Mouse (Mus musculus): ENCODE data around the gene Lrfn3. TPM values are rescaled to one million over a fixed set of nuclear protein-coding genes. Genes with fewer than 3 reads are reported as not detected.

Lrfn3 gene
- 1 to 10 TPM; 4.5 to 7.5 (median 5.6) TPM for total RNA-seq (2022)

- DNase-seq (ENCODE audit: low spot score in 2 of 2): peak in 1 of 2 experiments; percentile 44
Observed at GRCm38 (mm10) chr7:30362652-30363343, at the start of gene Lrfn3. Gene Lrfn3 (minus strand): TSS chr7:30362772.

DNA sequence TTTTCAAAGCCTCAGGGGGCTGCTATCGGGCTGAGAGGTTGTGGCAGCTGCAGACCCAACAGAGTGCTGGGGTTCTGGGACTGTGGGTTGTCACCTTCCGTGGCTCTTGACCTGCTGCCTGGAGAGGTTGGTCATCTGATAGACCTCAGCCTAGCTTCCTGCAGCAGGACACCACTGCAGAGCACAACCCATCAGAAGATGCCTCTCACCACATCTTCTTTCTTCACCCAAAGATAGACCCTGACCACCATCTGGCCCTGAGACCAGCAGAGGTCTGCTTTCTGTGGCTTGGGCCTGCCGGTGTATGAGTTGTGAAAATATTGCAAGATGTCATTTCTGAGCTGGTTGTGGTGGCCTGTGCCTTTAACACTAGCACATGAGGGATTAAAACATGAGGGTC lies 48.5 kb upstream of the Lrfn3 start:
- no peak for DNase-seq (ENCODE audit: low spot score in 2 of 2)

DNA sequence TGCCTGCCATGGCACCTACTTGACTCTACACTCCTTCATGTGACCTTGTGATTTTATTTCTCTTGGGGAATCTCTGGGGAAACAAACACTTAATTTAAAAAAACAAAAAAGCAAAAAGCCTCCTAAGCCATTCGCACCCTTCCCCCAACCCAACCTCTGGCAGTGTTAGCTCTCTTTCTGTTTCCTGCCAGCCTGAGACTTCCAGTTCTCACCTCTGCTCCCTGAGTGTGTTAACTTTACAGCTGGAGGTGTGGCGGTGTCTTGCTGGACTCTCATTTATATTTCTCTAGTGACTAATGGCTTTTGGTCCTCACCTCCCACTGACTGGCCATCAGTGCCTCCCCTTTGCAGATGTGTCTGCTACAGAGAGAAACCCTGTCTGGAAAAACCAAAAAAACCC lies 47.2 kb upstream of the Lrfn3 start:
- DNase-seq (ENCODE audit: low spot score in 2 of 2): no peak

DNA sequence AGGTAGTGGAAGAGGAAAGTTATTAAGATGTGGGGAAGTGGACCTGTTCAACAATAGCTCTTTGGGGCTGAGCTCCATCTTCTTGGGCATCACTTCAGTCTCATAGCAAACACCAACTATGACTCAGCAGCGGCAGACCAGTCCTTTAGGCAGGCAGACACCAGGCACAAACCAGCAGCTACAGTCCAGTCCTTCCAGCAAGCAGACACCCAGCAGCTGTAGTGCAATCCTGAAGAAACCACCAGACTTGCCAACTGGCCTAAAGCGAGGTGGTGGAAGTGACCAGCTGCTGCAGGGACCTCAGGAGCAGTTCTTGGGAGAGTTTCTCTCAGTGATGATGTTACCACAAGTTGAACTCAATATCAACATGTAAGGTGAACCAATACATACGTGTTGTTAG lies 46.1 kb upstream of the Lrfn3 start:
- no peak for DNase-seq (ENCODE audit: low spot score in 2 of 2)

GRCm38 (mm10) chr7:30402343-30402742 lies 39.8 kb upstream of the Lrfn3 start:
- no peak for DNase-seq (ENCODE audit: low spot score in 2 of 2)

DNA sequence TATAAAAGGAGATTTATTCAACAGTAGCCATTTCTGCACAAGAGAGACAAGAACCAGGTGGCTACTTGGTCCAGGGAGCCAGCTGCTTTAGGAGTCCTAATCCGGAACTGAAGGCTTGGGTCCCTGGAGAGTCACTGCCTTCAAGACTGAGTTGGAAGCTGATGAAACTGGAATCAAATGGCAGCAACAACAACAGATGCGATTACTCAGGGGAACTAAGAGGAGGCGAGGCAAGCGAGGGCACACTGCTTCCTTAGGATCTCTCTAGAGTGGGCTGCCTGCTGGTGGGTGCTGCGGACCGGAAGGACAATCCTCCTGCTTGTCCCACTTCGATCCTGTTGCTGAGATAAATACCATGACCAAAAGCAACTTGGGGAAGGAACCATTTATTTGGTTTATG lies 37.1 kb upstream of the Lrfn3 start:
- DNase-seq (ENCODE audit: low spot score in 2 of 2): no peak

DNA sequence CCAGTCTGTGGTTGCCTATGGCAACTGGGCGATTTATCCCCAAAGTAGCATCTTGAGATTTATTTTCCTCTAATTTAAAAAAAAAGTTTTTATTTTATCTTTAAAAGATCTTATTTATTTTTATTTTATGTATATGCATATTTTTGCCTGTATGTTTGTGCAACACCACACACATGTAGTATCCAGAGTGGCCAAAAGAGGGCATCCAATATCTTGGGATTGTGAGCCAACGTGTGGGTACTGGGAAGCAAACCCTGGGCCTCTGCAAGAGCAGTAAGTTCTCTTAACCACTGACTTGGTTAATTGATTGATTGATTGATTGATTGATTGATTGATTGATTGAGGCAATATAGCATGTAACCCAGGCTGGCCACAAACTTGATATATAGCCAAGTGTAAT lies 32.3 kb upstream of the Lrfn3 start:
- DNase-seq (ENCODE audit: low spot score in 2 of 2): no peak

GRCm38 (mm10) chr7:30394379-30394778 lies 31.8 kb upstream of the Lrfn3 start:
- no peak for DNase-seq (ENCODE audit: low spot score in 2 of 2)

DNA sequence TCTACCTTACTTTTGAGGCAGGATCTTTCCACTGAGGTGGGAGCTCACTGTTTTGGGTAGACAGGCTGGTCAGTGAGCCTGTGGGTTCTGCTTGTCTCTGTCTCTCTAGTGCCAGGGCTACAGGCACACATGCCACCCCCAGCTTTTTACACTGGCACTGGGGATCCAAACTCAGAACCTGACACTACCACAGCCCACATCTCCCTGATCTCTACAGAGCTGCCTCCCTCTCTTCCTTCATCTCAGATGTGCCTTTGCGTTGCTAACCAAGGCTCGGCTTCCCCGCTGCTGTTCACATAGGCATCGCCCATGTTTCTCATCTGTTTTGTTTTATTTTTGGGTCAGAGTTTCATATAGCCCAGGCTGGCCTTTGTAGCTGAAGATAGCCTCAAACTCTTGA lies 31.1 kb upstream of the Lrfn3 start:
- no peak for DNase-seq (ENCODE audit: low spot score in 2 of 2)

DNA sequence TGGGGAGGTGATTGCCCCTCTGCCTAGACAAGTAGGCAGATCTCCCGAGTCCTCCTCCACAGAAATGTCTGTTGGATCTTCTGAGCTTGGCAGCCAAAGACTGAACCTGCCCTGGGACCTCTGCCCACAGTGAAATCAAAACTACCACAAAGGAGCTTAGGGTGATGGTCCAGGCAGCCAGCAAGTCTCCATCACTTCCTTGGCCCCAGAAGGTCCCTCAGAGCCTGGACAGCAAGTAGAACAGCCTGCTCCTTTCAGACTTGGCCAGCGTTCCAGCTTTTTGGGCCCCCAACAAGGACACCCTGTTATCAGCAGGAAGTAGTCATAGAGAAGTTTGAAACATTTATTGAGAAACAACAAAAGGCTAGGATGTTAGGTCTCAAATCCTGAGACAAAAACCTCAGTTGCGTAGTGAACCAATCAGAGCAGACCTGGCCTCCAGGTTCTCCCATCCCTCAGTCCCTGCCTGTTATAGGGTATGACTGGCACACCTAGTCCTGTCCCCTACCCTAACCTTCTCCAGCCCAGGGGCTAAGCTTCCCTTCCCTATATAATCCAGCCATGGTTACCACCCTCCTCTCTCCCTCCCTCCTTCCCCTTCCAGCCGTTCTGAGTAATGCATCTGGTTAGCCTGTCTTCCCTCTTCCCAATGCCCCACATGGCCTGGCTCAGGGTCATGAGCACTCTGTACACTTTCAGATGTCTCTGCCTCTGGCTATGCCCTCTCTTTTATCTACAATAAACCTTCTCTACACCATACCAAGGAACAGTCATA lies 30.4 kb upstream of the Lrfn3 start:
- no peak for DNase-seq (ENCODE audit: low spot score in 2 of 2)

DNA sequence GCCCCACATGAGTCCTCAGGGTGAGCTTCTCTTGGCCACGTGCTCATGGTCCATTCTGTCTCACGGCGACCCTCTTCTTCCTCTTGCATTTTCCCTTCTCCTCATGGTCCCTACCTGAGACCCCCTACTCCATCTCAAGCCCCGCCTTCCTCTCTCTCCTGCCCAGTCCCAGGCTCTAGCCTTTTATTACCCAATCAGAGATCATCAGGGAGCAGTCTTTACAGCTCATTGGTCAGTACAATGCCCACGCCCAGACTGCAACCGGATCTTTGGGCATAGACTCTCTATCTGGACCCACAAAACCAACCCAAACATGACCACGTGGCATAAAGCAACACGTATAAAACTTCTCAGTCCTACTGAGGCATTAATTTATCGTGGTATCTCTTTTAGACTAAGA lies 21.5 kb upstream of the Lrfn3 start:
- DNase-seq (ENCODE audit: low spot score in 2 of 2): no peak

DNA sequence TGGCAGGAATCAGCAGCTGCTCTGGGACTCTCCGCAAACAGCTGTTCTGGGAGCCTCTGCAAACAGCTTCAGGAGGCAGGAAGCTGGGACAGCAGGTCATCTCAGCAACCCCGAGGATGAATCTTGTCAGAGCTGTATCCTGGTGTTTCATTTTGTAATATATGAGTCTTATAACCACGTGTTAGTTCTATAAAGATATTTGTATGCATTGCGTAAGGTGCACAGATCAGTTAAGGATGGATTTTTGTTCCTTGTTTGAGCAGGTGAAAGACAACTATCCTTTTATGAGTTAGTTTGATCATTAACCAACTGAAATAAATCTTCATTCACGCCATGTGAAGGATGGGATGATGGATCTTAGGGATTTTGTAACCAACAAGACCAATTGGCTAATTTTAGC lies 17.5 kb upstream of the Lrfn3 start:
- no peak for DNase-seq (ENCODE audit: low spot score in 2 of 2)

GRCm38 (mm10) chr7:30373501-30373962 lies 11.0 kb upstream of the Lrfn3 start:
- peak; percentile 87 to 91 for DNase-seq (ENCODE audit: low spot score in 2 of 2)

DNA sequence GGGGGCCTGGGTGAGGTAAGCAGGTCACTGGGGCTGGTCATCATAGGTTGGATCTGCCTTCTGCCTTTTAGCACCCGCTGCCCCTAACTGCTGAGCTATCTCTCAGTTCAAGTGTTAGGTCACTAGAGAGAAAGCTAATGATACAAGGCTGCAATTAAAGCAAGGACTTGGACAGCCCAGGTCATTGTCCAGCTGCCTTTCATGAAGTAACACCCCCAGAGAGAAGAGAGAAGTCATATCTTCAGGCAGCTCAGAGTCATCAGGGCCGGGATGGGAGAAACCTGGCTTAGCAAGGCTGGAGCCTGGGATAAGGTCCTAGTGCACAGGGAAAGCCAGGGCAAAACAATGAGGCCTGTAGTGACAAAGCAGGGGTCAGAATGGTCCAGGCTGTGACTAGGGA lies 4.9 kb upstream of the Lrfn3 start:
- no peak for DNase-seq (ENCODE audit: low spot score in 2 of 2)

GRCm38 (mm10) chr7:30363344-30363738 lies 769 bp upstream of the Lrfn3 start:
- DNase-seq (ENCODE audit: low spot score in 2 of 2): no peak

- no peak for DNase-seq (ENCODE audit: low spot score in 2 of 2)
Observed at GRCm38 (mm10) chr7:30360028-30360427, 2.5 kb downstream of the Lrfn3 start.

DNA sequence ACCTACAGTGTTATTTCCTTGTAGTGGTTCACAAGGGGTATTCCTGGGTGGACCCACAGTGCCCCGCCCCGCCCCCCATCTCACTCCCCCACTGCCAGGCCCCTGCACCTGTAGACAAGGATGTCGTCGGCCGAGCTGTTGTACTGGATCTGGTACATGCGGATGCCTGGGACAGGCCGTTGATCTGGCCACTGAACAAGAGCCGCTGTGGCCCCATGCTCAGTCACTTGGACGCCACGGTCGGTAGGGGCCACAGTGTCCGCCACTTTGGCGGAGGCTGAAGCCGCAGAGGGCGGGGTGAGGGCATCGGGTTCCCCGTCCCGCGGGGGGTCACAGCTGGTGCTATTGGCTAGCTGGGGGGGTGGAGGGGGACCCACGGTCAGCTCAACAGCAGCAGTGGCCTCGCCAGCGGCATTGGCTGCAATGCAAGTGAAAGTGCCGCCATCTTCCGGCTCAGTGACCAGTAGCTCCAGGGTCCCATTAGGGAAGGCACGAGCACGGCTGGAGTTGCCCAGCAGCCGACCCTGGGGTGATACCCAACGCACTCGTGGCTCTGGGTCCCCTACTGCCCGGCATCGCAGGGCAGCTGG lies 3.2 kb downstream of the Lrfn3 start:
- DNase-seq (ENCODE audit: low spot score in 2 of 2): no peak

- no peak for DNase-seq (ENCODE audit: low spot score in 2 of 2)
Observed at GRCm38 (mm10) chr7:30358378-30359186, 4.0 kb downstream of the Lrfn3 start.

DNA sequence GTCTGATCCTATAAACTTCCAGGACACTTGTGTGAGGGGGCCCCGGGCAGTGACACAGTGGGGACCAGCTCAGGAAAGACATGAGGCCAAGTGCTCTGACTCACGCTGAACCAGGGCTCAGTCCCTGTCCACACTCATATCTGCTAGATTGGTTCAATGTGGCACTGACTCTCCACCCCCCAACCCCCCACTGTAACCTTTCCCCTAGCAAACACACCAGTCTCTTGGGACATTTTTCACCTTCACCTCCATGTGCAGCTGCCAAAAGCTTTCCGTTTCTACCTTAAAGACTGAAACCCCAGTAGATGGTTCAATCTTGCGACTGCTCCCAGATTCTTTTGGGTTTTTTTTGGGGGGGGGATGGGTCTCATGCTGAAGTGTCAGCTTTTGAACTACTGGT lies 8.5 kb downstream of the Lrfn3 start:
- DNase-seq (ENCODE audit: low spot score in 2 of 2): no peak

DNA sequence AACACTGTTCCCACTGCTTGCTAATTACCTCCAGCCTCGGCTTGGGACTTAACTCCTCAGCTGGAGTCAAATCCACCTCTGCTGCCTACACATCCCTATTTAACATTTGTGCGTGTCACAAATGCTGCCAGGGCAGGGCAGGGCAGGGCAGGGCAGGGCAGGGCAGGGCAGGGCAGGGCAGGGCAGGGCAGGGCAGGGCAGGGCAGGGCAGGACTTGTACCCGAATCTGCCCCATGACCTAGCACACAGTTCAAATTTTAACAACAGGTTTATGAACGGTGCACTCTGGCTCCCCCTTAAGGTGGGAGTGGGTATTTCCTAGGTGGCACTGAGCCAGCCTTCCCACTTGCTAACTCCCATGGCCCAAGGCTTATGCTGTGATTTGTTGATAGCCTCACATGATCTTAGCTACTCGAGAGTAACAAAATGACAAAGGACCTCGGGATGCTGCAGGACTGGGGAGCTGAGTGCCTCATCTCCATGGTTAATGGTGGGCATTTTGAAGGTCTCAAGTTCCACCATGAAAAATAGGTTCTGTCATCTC lies 9.2 kb downstream of the Lrfn3 start:
- DNase-seq (ENCODE audit: low spot score in 2 of 2): peak; percentile 49 to 56

DNA sequence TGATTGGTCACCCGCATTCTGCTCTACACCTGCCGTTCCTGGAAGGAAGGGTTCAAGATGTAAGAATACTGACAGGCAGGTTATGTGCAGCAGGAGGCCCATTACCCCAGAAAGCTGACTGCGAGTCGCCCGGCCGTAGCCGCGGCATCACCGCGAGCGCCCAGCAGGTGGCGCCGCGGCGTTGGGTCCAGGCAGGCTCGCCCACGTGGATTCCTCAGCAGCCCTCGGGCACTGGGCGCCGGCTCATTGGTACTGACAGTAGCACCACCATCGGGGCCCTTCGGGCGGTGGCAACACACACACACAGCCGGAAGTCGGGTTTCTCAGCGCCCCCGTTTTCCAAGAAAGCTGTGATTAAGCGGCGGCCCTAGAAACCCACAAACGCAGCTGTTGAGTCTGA lies 14.7 kb downstream of the Lrfn3 start:
- DNase-seq (ENCODE audit: low spot score in 2 of 2): peak; percentile 31 to 32
